Mouse (Mus musculus) midbrain, embryonic 15.5 days (tissue): ENCODE data around the gene Gtf2ird1. TPM values are rescaled to one million over a fixed set of nuclear protein-coding genes. Genes with fewer than 3 reads are reported as not detected.

Experiments
- ATAC-seq: fragments of 200-750 bp; cut with Nextera tagmentation; replicated peaks from 2 replicates; pipeline ENCODE4 v1.8.0; 2017; ENCODE audit warnings: moderate TSS enrichment
- H3K27ac ChIP-seq: fragments of 300-500 bp; sonication (generic); 2 replicates; pipeline ENCODE4 v1.5.1; 2015; ENCODE audit warnings: mild to moderate bottlenecking, inconsistent platforms
- H3K27me3 ChIP-seq: fragments of 300-500 bp; sonication (generic); replicated peaks from 2 replicates; pipeline ENCODE4 v1.6.1; 2015; ENCODE audit warnings: inconsistent platforms
- H3K36me3 ChIP-seq: fragments of 300-500 bp; sonication (generic); replicated peaks from 2 replicates; pipeline ENCODE4 v1.6.1; 2015; ENCODE audit warnings: inconsistent platforms
- H3K4me1 ChIP-seq: fragments of 300-500 bp; sonication (generic); 2 replicates; pipeline ENCODE4 v1.6.1; 2015; ENCODE audit warnings: inconsistent platforms
- H3K4me2 ChIP-seq: fragments of 300-500 bp; sonication (generic); 2 replicates; pipeline ENCODE4 v1.6.1; 2015; ENCODE audit warnings: inconsistent platforms, mild to moderate bottlenecking, moderate library complexity
- H3K4me3 ChIP-seq: fragments of 300-500 bp; sonication (generic); 2 replicates; pipeline ENCODE4 v1.5.1; 2015; ENCODE audit warnings: mild to moderate bottlenecking, inconsistent platforms
- H3K9ac ChIP-seq: fragments of 300-500 bp; sonication (generic); 2 replicates; pipeline ENCODE4 v1.6.1; 2015; ENCODE audit warnings: mild to moderate bottlenecking, inconsistent platforms
- H3K9me3 ChIP-seq: fragments of 300-500 bp; sonication (generic); 2 replicates; pipeline ENCODE4 v1.6.1; 2016; ENCODE audit warnings: inconsistent platforms
- WGBS: fragments of 180-500 bp; shearing (Covaris S2); methylation state at CpG from one replicate; pipeline ENCODE4 v1.1.7; 2015; ENCODE audit warnings: mixed read lengths; 5-methylcytosine and 5-hydroxymethylcytosine counted together
- polyA plus RNA-seq: library from polyadenylated mRNA; unstranded; fragments of >200 nt; fragmentation: Nextera tagmentation; extraction: Ambion mirVana; gene quantifications from 2 replicates; pipeline ENCODE4 v1.2.1, GENCODE M21; 2015

The Gtf2ird1 gene
- polyA plus RNA-seq, 1 experiment from 2014 or later, result 89.0 TPM

GRCm38 (mm10) chr5:134438676-134439425, 17.7 kb downstream of the Gtf2ird1 start:
- H3K4me1 ChIP-seq, result peaks cover 30% of the 10 kb centered on the region
- H3K27ac ChIP-seq, result no peak overlapping the region
- no peaks in the 10 kb centered on the region for H3K9me3 ChIP-seq
- H3K36me3 ChIP-seq, result 0 out of 2 replicates have a peak, but pooled peaks cover 4% of the 10 kb centered on the region
- H3K4me2 ChIP-seq, result no peak overlapping the region
- H3K27me3 ChIP-seq, result no peaks in the 10 kb centered on the region
- H3K9ac ChIP-seq, result no peak overlapping the region
- no peak for ATAC-seq
- WGBS, result 90% methylated on average over 6 of the region's 6 CpGs
- no peak overlapping the region for H3K4me3 ChIP-seq

GRCm38 (mm10) chr5:134437459-134437827, 19.1 kb downstream of the Gtf2ird1 start:
- Histone ChIP-seq H3K36me3 (no peaks in the 10 kb centered on the region), H3K27ac (peak overlapping the region; percentile 78; the same call in 1 of the 2 replicates), H3K27me3 (no peaks in the 10 kb centered on the region), H3K9me3 (no peaks in the 10 kb centered on the region), H3K4me1 (peaks cover 34% of the 10 kb centered on the region), H3K4me2 (no peak overlapping the region), H3K4me3 (no peak overlapping the region), H3K9ac (no peak overlapping the region)
- 77% methylated on average over 14 of the region's 14 CpGs for WGBS
- ATAC-seq, result no peak

GRCm38 (mm10) chr5:134436782-134437458, 19.6 kb downstream of the Gtf2ird1 start:
- ATAC-seq, result peak; percentile 27
- 83% methylated on average over 13 of the region's 13 CpGs for WGBS
- Histone ChIP-seq H3K4me1 (peaks cover 34% of the 10 kb centered on the region), H3K27ac (peak overlapping the region; percentile 78), H3K4me2 (no peak overlapping the region), H3K4me3 (no peak overlapping the region), H3K9ac (no peak overlapping the region), H3K9me3 (no peaks in the 10 kb centered on the region), H3K36me3 (no peaks in the 10 kb centered on the region), H3K27me3 (no peaks in the 10 kb centered on the region)

- Histone ChIP-seq H3K4me3 (no peak overlapping the region), H3K27ac (peak overlapping the region; percentile 78), H3K9me3 (no peaks in the 10 kb centered on the region), H3K36me3 (no peaks in the 10 kb centered on the region), H3K9ac (no peak overlapping the region), H3K27me3 (no peaks in the 10 kb centered on the region), H3K4me2 (peak overlapping the region; percentile 12; the same call in 1 of the 2 replicates), H3K4me1 (peaks cover 34% of the 10 kb centered on the region)
- WGBS, result 26% methylated on average over 12 of the region's 12 CpGs
- peak; percentile 69 for ATAC-seq
Observed at GRCm38 (mm10) chr5:134435836-134436331, 20.6 kb downstream of the Gtf2ird1 start.

GRCm38 (mm10) chr5:134433137-134433536, 23.4 kb downstream of the Gtf2ird1 start:
- ATAC-seq, result no peak
- Histone ChIP-seq H3K36me3 (no peaks in the 10 kb centered on the region), H3K9ac (no peak overlapping the region), H3K27ac (no peak overlapping the region), H3K27me3 (no peaks in the 10 kb centered on the region), H3K4me3 (no peak overlapping the region), H3K4me2 (no peak overlapping the region), H3K9me3 (no peaks in the 10 kb centered on the region), H3K4me1 (peaks cover 31% of the 10 kb centered on the region)
- WGBS, result 88% methylated on average over 10 of the region's 10 CpGs

- Histone ChIP-seq H3K4me1 (0 out of 2 replicates have a peak, but pooled peaks cover 4% of the 10 kb centered on the region), H3K36me3 (no peaks in the 10 kb centered on the region), H3K9ac (no peak overlapping the region), H3K4me3 (no peak overlapping the region), H3K27me3 (no peaks in the 10 kb centered on the region), H3K4me2 (no peak overlapping the region), H3K27ac (no peak overlapping the region), H3K9me3 (no peaks in the 10 kb centered on the region)
- WGBS, result 87% methylated on average over 4 of the region's 4 CpGs
- no peak for ATAC-seq
Observed at GRCm38 (mm10) chr5:134430087-134430486, 26.4 kb downstream of the Gtf2ird1 start.

GRCm38 (mm10) chr5:134427664-134428063, 28.9 kb downstream of the Gtf2ird1 start:
- Histone ChIP-seq H3K27ac (no peak overlapping the region), H3K4me1 (0 out of 2 replicates have a peak, but pooled peaks cover 3% of the 10 kb centered on the region), H3K4me2 (no peak overlapping the region), H3K36me3 (no peaks in the 10 kb centered on the region), H3K27me3 (no peaks in the 10 kb centered on the region), H3K9me3 (no peaks in the 10 kb centered on the region), H3K4me3 (no peak overlapping the region), H3K9ac (no peak overlapping the region)
- 88% methylated on average over 9 of the region's 9 CpGs for WGBS
- ATAC-seq, result no peak

GRCm38 (mm10) chr5:134425601-134426000, 30.9 kb downstream of the Gtf2ird1 start:
- Histone ChIP-seq H3K36me3 (no peaks in the 10 kb centered on the region), H3K27ac (no peak overlapping the region), H3K27me3 (no peaks in the 10 kb centered on the region), H3K4me3 (no peak overlapping the region), H3K4me2 (no peak overlapping the region), H3K9ac (no peak overlapping the region), H3K9me3 (no peaks in the 10 kb centered on the region), H3K4me1 (peaks cover 8% of the 10 kb centered on the region; the same call in 1 of the 2 replicates)
- WGBS, result 92% methylated on average over 8 of the region's 8 CpGs
- no peak for ATAC-seq

GRCm38 (mm10) chr5:134423930-134424329, 32.6 kb downstream of the Gtf2ird1 start:
- no peak overlapping the region for H3K4me2 ChIP-seq
- no peak overlapping the region for H3K27ac ChIP-seq
- peaks cover 8% of the 10 kb centered on the region; the same call in 1 of the 2 replicates for H3K4me1 ChIP-seq
- 85% methylated on average over 5 of the region's 5 CpGs for WGBS
- ATAC-seq, result no peak
- H3K36me3 ChIP-seq, result no peaks in the 10 kb centered on the region
- no peak overlapping the region for H3K4me3 ChIP-seq
- H3K9ac ChIP-seq, result no peak overlapping the region
- H3K27me3 ChIP-seq, result no peaks in the 10 kb centered on the region
- no peaks in the 10 kb centered on the region for H3K9me3 ChIP-seq

GRCm38 (mm10) chr5:134423372-134423771, 33.1 kb downstream of the Gtf2ird1 start:
- no peaks in the 10 kb centered on the region for H3K36me3 ChIP-seq
- no peaks in the 10 kb centered on the region for H3K27me3 ChIP-seq
- H3K27ac ChIP-seq, result no peak overlapping the region
- no peak for ATAC-seq
- peaks cover 8% of the 10 kb centered on the region; the same call in 1 of the 2 replicates for H3K4me1 ChIP-seq
- H3K4me2 ChIP-seq, result no peak overlapping the region
- no peak overlapping the region for H3K4me3 ChIP-seq
- no peaks in the 10 kb centered on the region for H3K9me3 ChIP-seq
- 92% methylated on average over 6 of the region's 6 CpGs for WGBS
- H3K9ac ChIP-seq, result no peak overlapping the region

- H3K4me3 ChIP-seq, result no peak overlapping the region
- H3K27me3 ChIP-seq, result no peaks in the 10 kb centered on the region
- no peaks in the 10 kb centered on the region for H3K36me3 ChIP-seq
- no peak overlapping the region for H3K4me2 ChIP-seq
- H3K9ac ChIP-seq, result no peak overlapping the region
- WGBS, result 89% methylated on average over 12 of the region's 12 CpGs
- H3K27ac ChIP-seq, result no peak overlapping the region
- H3K9me3 ChIP-seq, result no peaks in the 10 kb centered on the region
- no peak for ATAC-seq
- peaks cover 8% of the 10 kb centered on the region; the same call in 1 of the 2 replicates for H3K4me1 ChIP-seq
Observed at GRCm38 (mm10) chr5:134422265-134422925, 34.1 kb downstream of the Gtf2ird1 start.

- Histone ChIP-seq H3K36me3 (no peaks in the 10 kb centered on the region; the same call in 1 of the 2 replicates), H3K4me1 (peaks cover 8% of the 10 kb centered on the region; the same call in 1 of the 2 replicates), H3K9ac (no peak overlapping the region), H3K27ac (no peak overlapping the region), H3K9me3 (no peaks in the 10 kb centered on the region), H3K4me2 (no peak overlapping the region), H3K4me3 (no peak overlapping the region), H3K27me3 (no peaks in the 10 kb centered on the region)
- 61% methylated on average over 9 of the region's 9 CpGs for WGBS
- no peak for ATAC-seq
Observed at GRCm38 (mm10) chr5:134421061-134421460, 35.5 kb downstream of the Gtf2ird1 start.
